Mouse (Mus musculus) midbrain, embryonic 13.5 days (tissue): ENCODE results near the gene Olfr782. TPM values are rescaled to one million over a fixed set of nuclear protein-coding genes. Genes with fewer than 3 reads are reported as not detected.

ENCODE experiments used
- polyA plus RNA-seq: library from polyadenylated mRNA; unstranded; fragments of >200 nt; fragmentation: Nextera tagmentation; extraction: Ambion mirVana; gene quantifications from 2 replicates; pipeline ENCODE4 v1.2.1, GENCODE M21; 2015

Gene Olfr782
- polyA plus RNA-seq, 1 experiment from 2014 or later: not detected

Other genes with a start within 250 kb of the Olfr782 start
- gene Olfr768, start 249.5 kb upstream of the Olfr782 start, polyA plus RNA-seq: not detected in 2 replicates
- gene Olfr769, start 231.0 kb upstream of the Olfr782 start, polyA plus RNA-seq: not detected in 2 replicates
- not detected in 2 replicates for gene Olfr770, start 209.9 kb upstream of the Olfr782 start, polyA plus RNA-seq
- not detected in 2 replicates for gene Olfr771, start 184.1 kb upstream of the Olfr782 start, polyA plus RNA-seq
- gene Olfr772, start 170.9 kb upstream of the Olfr782 start, polyA plus RNA-seq: not detected in 2 replicates
- not detected in 2 replicates for gene Olfr773, start 161.4 kb upstream of the Olfr782 start, polyA plus RNA-seq
- gene Olfr774, start 112.6 kb upstream of the Olfr782 start, polyA plus RNA-seq: not detected in 2 replicates
- gene Olfr775, start 100.4 kb upstream of the Olfr782 start, polyA plus RNA-seq: not detected in 2 replicates
- not detected in 2 replicates for gene Olfr776, start 89.7 kb upstream of the Olfr782 start, polyA plus RNA-seq
- not detected in 2 replicates for gene Olfr777, start 77.4 kb upstream of the Olfr782 start, polyA plus RNA-seq
- not detected in 2 replicates for gene Olfr780, start 30.7 kb upstream of the Olfr782 start, polyA plus RNA-seq
- gene Olfr781, start 20.0 kb upstream of the Olfr782 start, polyA plus RNA-seq: not detected in 2 replicates
- gene Olfr784, start 35.2 kb downstream of the Olfr782 start, polyA plus RNA-seq: 0.08 TPM in 1 of 2 replicates, not detected in the other
- not detected in 2 replicates for gene Olfr785, start 56.6 kb downstream of the Olfr782 start, polyA plus RNA-seq
- not detected in 2 replicates for gene Olfr786, start 78.5 kb downstream of the Olfr782 start, polyA plus RNA-seq
- not detected in 2 replicates for gene Olfr787, start 113.0 kb downstream of the Olfr782 start, polyA plus RNA-seq
- gene Olfr788, start 122.1 kb downstream of the Olfr782 start, polyA plus RNA-seq: not detected in 2 replicates
- not detected in 2 replicates for gene Olfr789, start 135.9 kb downstream of the Olfr782 start, polyA plus RNA-seq
- gene Olfr790, start 149.6 kb downstream of the Olfr782 start, polyA plus RNA-seq: not detected in 2 replicates
- not detected in 2 replicates for gene Olfr791, start 172.9 kb downstream of the Olfr782 start, polyA plus RNA-seq
- gene Olfr792, start 190.3 kb downstream of the Olfr782 start, polyA plus RNA-seq: not detected in 2 replicates
- not detected in 2 replicates for gene Olfr794, start 218.8 kb downstream of the Olfr782 start, polyA plus RNA-seq